Mouse (Mus musculus): ENCODE measurements around the gene Ccdc74a.

DNA sequence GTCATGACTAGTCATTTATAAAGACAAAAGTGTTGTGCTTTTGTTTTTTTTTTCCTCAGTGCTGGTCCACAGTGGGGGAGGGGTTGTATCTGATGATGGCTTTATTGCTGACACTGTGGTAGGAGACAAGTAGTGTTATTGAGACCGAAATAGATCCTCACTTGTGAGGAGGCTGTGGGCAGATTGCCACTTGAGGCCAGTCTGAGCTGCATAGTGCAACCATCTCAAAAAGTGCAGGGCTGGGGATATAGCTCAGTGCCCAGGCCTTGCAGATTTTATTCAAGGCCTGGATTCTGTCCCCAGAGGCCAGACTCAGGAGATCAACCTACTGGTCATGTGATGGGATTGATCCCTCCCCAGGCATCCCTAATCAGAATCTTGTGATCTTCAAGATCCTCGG, 9.4 kb upstream of the Ccdc74a start:
- TF ChIP-seq POLR2A (IDR thresholded peaks at IDR 0.05; ENCODE audit: insufficient read length, low read depth) = no peak
- no peak for TF ChIP-seq POLR2AphosphoS2 (IDR thresholded peaks at IDR 0.05; ENCODE audit: insufficient read length, low read depth)
- no peak for TF ChIP-seq USF1 (IDR thresholded peaks at IDR 0.05; ENCODE audit: low read depth)
- TF ChIP-seq MAX (IDR thresholded peaks at IDR 0.05; ENCODE audit: low read depth) = no peak
- TF ChIP-seq SRF (IDR thresholded peaks at IDR 0.05; ENCODE audit: control insufficient read depth, insufficient read length, low read depth) = no peak
- TF ChIP-seq E2F4 (IDR thresholded peaks at IDR 0.05; ENCODE audit: insufficient read depth) = no peak
- TF ChIP-seq TCF12 (IDR thresholded peaks at IDR 0.05; ENCODE audit: insufficient read depth, poor library complexity, severe bottlenecking) = no peak
- no peak for TF ChIP-seq MYOG (IDR thresholded peaks at IDR 0.05; ENCODE audit: control insufficient read depth in 1 of 3, insufficient read depth in 1 of 3, insufficient read length in 2 of 3, low read depth in 2 of 3)
- TF ChIP-seq TCF3 (IDR thresholded peaks at IDR 0.05; ENCODE audit: insufficient read length, low read depth) = no peak
- no peak for TF ChIP-seq CEBPB (IDR thresholded peaks at IDR 0.05; ENCODE audit: insufficient read depth, poor library complexity, severe bottlenecking)
- no peak for TF ChIP-seq MYOD1 (IDR thresholded peaks at IDR 0.05; ENCODE audit: control insufficient read depth in 1 of 3, insufficient read length in 2 of 3, low read depth in 2 of 3)

All from myocyte (in vitro differentiated cells).